Mouse (Mus musculus) kidney, postnatal 0 days (tissue): ENCODE measurements around the gene Ispd. TPM values are rescaled to one million over a fixed set of nuclear protein-coding genes. Genes with fewer than 3 reads are reported as not detected.
A peak's percentile ranks its signal among the peaks of the same experiment; 100 is the strongest.

Experiments used
- ATAC-seq: fragments of 200-750 bp; cut with Nextera tagmentation; replicated peaks from 2 replicates; pipeline ENCODE4 v1.8.0; 2017; ENCODE audit warnings: low read depth, moderate number of reproducible peaks, moderate TSS enrichment, moderate library complexity; ENCODE audit not compliant: low FRiP score
- DNase-seq: peaks from one replicate; pipeline ENCODE4 v3.0.0-alpha.2; 2016; ENCODE audit warnings: low spot score
- H3K27ac ChIP-seq: fragments of 300-500 bp; sonication (generic); 2 replicates; pipeline ENCODE4 v1.5.1; 2014; ENCODE audit warnings: mild to moderate bottlenecking
- H3K27me3 ChIP-seq: fragments of 300-500 bp; sonication (generic); 2 replicates; pipeline ENCODE4 v1.6.1; 2014; ENCODE audit warnings: low read length, mixed read lengths; ENCODE audit not compliant: insufficient read depth
- H3K36me3 ChIP-seq: fragments of 300-500 bp; sonication (generic); 2 replicates; pipeline ENCODE4 v1.6.1; 2014; ENCODE audit warnings: low read length, mixed read lengths; ENCODE audit not compliant: insufficient read depth
- H3K4me1 ChIP-seq: fragments of 300-500 bp; sonication (generic); replicated peaks from 2 replicates; pipeline ENCODE4 v1.6.1; 2014; ENCODE audit warnings: antibody characterized with exemption, low read length, mixed read lengths; ENCODE audit not compliant: insufficient read depth
- H3K4me2 ChIP-seq: fragments of 300-500 bp; sonication (generic); 2 replicates; pipeline ENCODE4 v1.6.1; 2014; ENCODE audit warnings: mild to moderate bottlenecking, low read length, moderate library complexity, mixed read lengths
- H3K4me3 ChIP-seq: fragments of 300-500 bp; sonication (generic); replicated peaks from 2 replicates; pipeline ENCODE4 v1.5.1; 2014; ENCODE audit warnings: low read depth, low read length
- H3K9ac ChIP-seq: fragments of 300-500 bp; sonication (generic); 2 replicates; pipeline ENCODE4 v1.6.1; 2014; ENCODE audit warnings: low read depth, low read length
- H3K9me3 ChIP-seq: fragments of 300-500 bp; sonication (generic); replicated peaks from 2 replicates; pipeline ENCODE4 v1.6.1; 2016; ENCODE audit warnings: low read length, inconsistent platforms, mixed read lengths
- CTCF ChIP-seq: IDR thresholded peaks from 2 replicates; pipeline ENCODE4 v1.5.1; 2016; ENCODE audit warnings: antibody characterized with exemption, low read depth, mild to moderate bottlenecking, moderate library complexity
- WGBS: fragments of 180-500 bp; shearing (Covaris S2); extraction: QIAGEN DNeasy Blood & Tissue Kit; methylation state at CpG from one replicate; pipeline ENCODE4 v1.1.7; 2014; 5-methylcytosine and 5-hydroxymethylcytosine counted together
- polyA plus RNA-seq: library from polyadenylated mRNA; unstranded; fragments of >200 nt; fragmentation: Nextera tagmentation; extraction: Ambion mirVana; gene quantifications from 2 replicates; pipeline ENCODE4 v1.2.1, GENCODE M21; 2015

Gene Ispd
- polyA plus RNA-seq, 1 experiment from 2014 or later: 21.4 TPM

GRCm38 (mm10) chr12:36532525-36532924 lies 151.3 kb downstream of the Ispd start:
- ATAC-seq: 0 out of 2 replicates have a peak, but pooled peaks have one; percentile 68

GRCm38 (mm10) chr12:36533160-36533900 lies 152.1 kb downstream of the Ispd start:
- no peaks in the 10 kb centered on the region for H3K27me3 ChIP-seq
- H3K9me3 ChIP-seq: no peaks in the 10 kb centered on the region
- H3K4me2 ChIP-seq: no peak overlapping the region
- no peaks in the 10 kb centered on the region for H3K36me3 ChIP-seq
- H3K9ac ChIP-seq: no peak overlapping the region
- 72% methylated on average over 2 of the region's 2 CpGs for WGBS
- H3K4me1 ChIP-seq: no peaks in the 10 kb centered on the region
- no peak for DNase-seq
- ATAC-seq: no peak; the same call in 1 of the 2 replicates
- TF ChIP-seq CTCF: no peak
- H3K27ac ChIP-seq: peak overlapping the region; percentile 62; the same call in 1 of the 2 replicates
- no peak overlapping the region for H3K4me3 ChIP-seq

More at GRCm38 (mm10) chr12:36532525-36532924, 151.3 kb downstream of the Ispd start:
- DNase-seq: peak; percentile 11
- Histone ChIP-seq H3K27me3 (no peaks in the 10 kb centered on the region), H3K4me2 (no peak overlapping the region), H3K9me3 (no peaks in the 10 kb centered on the region), H3K4me1 (no peaks in the 10 kb centered on the region), H3K27ac (no peak overlapping the region), H3K4me3 (no peak overlapping the region), H3K36me3 (no peaks in the 10 kb centered on the region), H3K9ac (no peak overlapping the region)
- WGBS: 57% methylated on average over 3 of the region's 3 CpGs
- no peak for TF ChIP-seq CTCF

GRCm38 (mm10) chr12:36534589-36534988 lies 153.3 kb downstream of the Ispd start:
- Histone ChIP-seq H3K4me3 (no peak overlapping the region), H3K4me2 (no peak overlapping the region), H3K27me3 (no peaks in the 10 kb centered on the region), H3K9ac (no peak overlapping the region), H3K9me3 (no peaks in the 10 kb centered on the region), H3K36me3 (no peaks in the 10 kb centered on the region), H3K27ac (no peak overlapping the region), H3K4me1 (no peaks in the 10 kb centered on the region)
- WGBS: 81% methylated on average over 5 of the region's 5 CpGs
- TF ChIP-seq CTCF: no peak
- ATAC-seq: no peak
- DNase-seq: no peak

GRCm38 (mm10) chr12:36545318-36545717 lies 164.1 kb downstream of the Ispd start:
- Histone ChIP-seq H3K4me1 (no peaks in the 10 kb centered on the region), H3K4me3 (no peak overlapping the region), H3K4me2 (no peak overlapping the region), H3K9me3 (no peaks in the 10 kb centered on the region), H3K27me3 (no peaks in the 10 kb centered on the region), H3K9ac (no peak overlapping the region), H3K36me3 (no peaks in the 10 kb centered on the region), H3K27ac (no peak overlapping the region)
- no peak for TF ChIP-seq CTCF
- ATAC-seq: no peak
- peak; percentile 29 for DNase-seq

- no peaks in the 10 kb centered on the region for H3K9me3 ChIP-seq
- no peaks in the 10 kb centered on the region for H3K36me3 ChIP-seq
- WGBS: 92% methylated on average over 9 of the region's 9 CpGs
- ATAC-seq (no peak), DNase-seq (no peak)
- H3K9ac ChIP-seq: no peak overlapping the region
- no peaks in the 10 kb centered on the region for H3K4me1 ChIP-seq
- no peaks in the 10 kb centered on the region for H3K27me3 ChIP-seq
- no peak overlapping the region for H3K27ac ChIP-seq
- no peak overlapping the region for H3K4me2 ChIP-seq
- H3K4me3 ChIP-seq: no peak overlapping the region
- TF ChIP-seq CTCF: no peak
Measured at GRCm38 (mm10) chr12:36549474-36549873, 168.2 kb downstream of the Ispd start.

GRCm38 (mm10) chr12:36554697-36555096 lies 173.4 kb downstream of the Ispd start:
- no peak overlapping the region for H3K4me3 ChIP-seq
- no peaks in the 10 kb centered on the region for H3K36me3 ChIP-seq
- ATAC-seq (no peak), DNase-seq (no peak)
- no peak overlapping the region for H3K27ac ChIP-seq
- no peak overlapping the region for H3K4me2 ChIP-seq
- H3K9ac ChIP-seq: no peak overlapping the region
- no peaks in the 10 kb centered on the region for H3K27me3 ChIP-seq
- WGBS: 92% methylated on average over 1 of the region's 1 CpGs
- no peaks in the 10 kb centered on the region for H3K4me1 ChIP-seq
- no peak for TF ChIP-seq CTCF
- no peaks in the 10 kb centered on the region for H3K9me3 ChIP-seq

- TF ChIP-seq CTCF: no peak
- 70% methylated on average over 2 of the region's 2 CpGs for WGBS
- Histone ChIP-seq H3K9ac (no peak overlapping the region), H3K9me3 (no peaks in the 10 kb centered on the region), H3K27ac (no peak overlapping the region), H3K36me3 (no peaks in the 10 kb centered on the region), H3K4me1 (no peaks in the 10 kb centered on the region), H3K4me3 (no peak overlapping the region), H3K27me3 (no peaks in the 10 kb centered on the region), H3K4me2 (no peak overlapping the region)
- ATAC-seq (no peak), DNase-seq (no peak)
Measured at GRCm38 (mm10) chr12:36564146-36564545, 182.9 kb downstream of the Ispd start.
